Mouse (Mus musculus) erythroblast, embryonic 14.5 days (primary cell): ENCODE data around the gene Kdm4b.
A peak's percentile ranks its signal among the peaks of the same experiment; 100 is the strongest.

ENCODE experiments used
- GATA1 ChIP-seq: IDR thresholded peaks from 2 replicates; pipeline ENCODE4 v1.6.1; 2012; ENCODE audit warnings: low read length, inconsistent platforms, mixed read lengths
- TAL1 ChIP-seq: IDR thresholded peaks from 3 replicates; pipeline ENCODE4 v1.6.1; 2012; ENCODE audit warnings: low read length, inconsistent platforms, mixed read lengths

DNA sequence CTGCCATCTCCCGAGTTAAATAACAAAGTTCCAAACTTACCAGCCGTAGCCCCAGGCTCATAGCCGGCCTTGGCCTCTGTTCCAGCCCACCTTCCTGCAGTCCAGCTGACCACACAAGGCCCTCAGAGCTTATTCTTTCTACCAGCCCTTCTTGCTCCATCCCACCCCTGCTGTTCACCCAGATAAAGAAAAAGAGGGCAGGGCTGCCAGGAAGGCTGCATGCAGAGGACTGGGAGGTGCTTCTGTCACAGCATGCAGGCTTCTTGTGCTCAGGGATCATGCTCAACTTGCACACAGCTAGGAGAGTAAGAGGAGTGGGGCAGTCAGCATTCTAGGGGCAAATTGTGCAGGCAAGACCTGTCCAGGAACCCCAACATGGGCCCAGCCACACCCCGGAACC, 22.3 kb downstream of the Kdm4b start:
- peak; percentile 11; the same call in 1 of the 3 replicates for TF ChIP-seq TAL1
- TF ChIP-seq GATA1 = no peak
